Mouse (Mus musculus) NIH3T3 (cell line): ENCODE measurements at regions not wholly inside any gene's neighbourhood (a gene's known extent, or its start where the extent isn't known, plus 50 kb on each side); places are given as distances from the start of the nearest gene placed in this dataset.
A peak's percentile ranks its signal among the peaks of the same experiment; 100 is the strongest.

Experiments
- DNase-seq: peaks from one replicate; pipeline ENCODE4 v3.0.0-alpha.2; 2012; ENCODE audit warnings: low read depth

- DNase-seq = no peak
These were observed 227.1 kb upstream of the Hes1 start for GRCm38 (mm10) chr16:29837025-29837629.

GRCm38 (mm10) chr16:29837874-29838273, 226.3 kb upstream of the Hes1 start:
- DNase-seq = no peak

GRCm38 (mm10) chr16:29838981-29839661, 225.1 kb upstream of the Hes1 start:
- peak; percentile 14 for DNase-seq

GRCm38 (mm10) chr16:29839662-29840001, 224.6 kb upstream of the Hes1 start:
- DNase-seq = no peak

GRCm38 (mm10) chr16:29840412-29840811, 223.8 kb upstream of the Hes1 start:
- no peak for DNase-seq

- no peak for DNase-seq
These were observed 223.1 kb upstream of the Hes1 start for GRCm38 (mm10) chr16:29841132-29841531.

- no peak for DNase-seq
These were observed 222.1 kb upstream of the Hes1 start for GRCm38 (mm10) chr16:29842071-29842470.

- DNase-seq = no peak
These were observed 220.7 kb upstream of the Hes1 start for GRCm38 (mm10) chr16:29843490-29843889.

GRCm38 (mm10) chr16:29844706-29845596, 219.2 kb upstream of the Hes1 start:
- no peak for DNase-seq

- DNase-seq = no peak
These were observed 218.6 kb upstream of the Hes1 start for GRCm38 (mm10) chr16:29845597-29845986.

- DNase-seq = no peak
These were observed 217.1 kb upstream of the Hes1 start for GRCm38 (mm10) chr16:29847059-29847458.

- DNase-seq = no peak
These were observed 216.4 kb upstream of the Hes1 start for GRCm38 (mm10) chr16:29847734-29848133.

- DNase-seq = no peak
These were observed 215.7 kb upstream of the Hes1 start for GRCm38 (mm10) chr16:29848527-29848926.

GRCm38 (mm10) chr16:29849511-29849910, 214.7 kb upstream of the Hes1 start:
- no peak for DNase-seq

- no peak for DNase-seq
These were observed 213.6 kb upstream of the Hes1 start for GRCm38 (mm10) chr16:29850616-29851015.

GRCm38 (mm10) chr16:29851827-29852226, 212.4 kb upstream of the Hes1 start:
- DNase-seq = no peak

GRCm38 (mm10) chr16:29854805-29855565, 209.2 kb upstream of the Hes1 start:
- no peak for DNase-seq

- peak; percentile 14 for DNase-seq
These were observed 207.6 kb upstream of the Hes1 start for GRCm38 (mm10) chr16:29856545-29856944.

- no peak for DNase-seq
These were observed 205.5 kb upstream of the Hes1 start for GRCm38 (mm10) chr16:29858645-29859044.

GRCm38 (mm10) chr16:29860306-29860705, 203.9 kb upstream of the Hes1 start:
- DNase-seq = no peak

- peak; percentile 37 for DNase-seq
These were observed 203.1 kb upstream of the Hes1 start for GRCm38 (mm10) chr16:29861056-29861455.

GRCm38 (mm10) chr16:29865075-29865740, 199.0 kb upstream of the Hes1 start:
- DNase-seq = no peak
